Mouse (Mus musculus): Measurements from ENCODE around the gene Notch4. TPM values are rescaled to one million over a fixed set of nuclear protein-coding genes. Genes with fewer than 3 reads are reported as not detected.

Gene Notch4
- total RNA-seq, 2 experiments from 2014 or later = 9.1 to 18.3 TPM

GRCm38 (mm10) chr17:34599891-34600290, 35.8 kb downstream of the Notch4 start:
- no peak for DNase-seq (ENCODE audit: extremely low spot score in 1 of 2, low spot score in 2 of 2)
- intact Hi-C loops (cut with DNase I) = no loop called here
- TF ChIP-seq CTCF (IDR thresholded peaks at IDR 0.05) = no peak
- Histone ChIP-seq H3K4me3 (no peak overlapping the region), H3K27ac (no peak overlapping the region)

GRCm38 (mm10) chr17:34601796-34602195, 37.7 kb downstream of the Notch4 start:
- no peak for TF ChIP-seq CTCF (IDR thresholded peaks at IDR 0.05)
- no peak overlapping the region for H3K4me3 ChIP-seq
- DNase-seq (ENCODE audit: extremely low spot score in 1 of 2, low spot score in 2 of 2) = no peak
- no peak overlapping the region for H3K27ac ChIP-seq
- intact Hi-C loops (cut with DNase I) = loop anchor here (1.0 kb wide), 1 partner anchor 8 kb away; no protein-coding TSS in a partner anchor

- no peak for TF ChIP-seq CTCF (IDR thresholded peaks at IDR 0.05)
- intact Hi-C loops (cut with DNase I) = no loop called here
Measured at GRCm38 (mm10) chr17:34603375-34604060, 39.5 kb downstream of the Notch4 start, which contains the start of gene Rnf5. Rnf5 (minus strand) TSS chr17:34603690.

GRCm38 (mm10) chr17:34604061-34604508, 40.0 kb downstream of the Notch4 start, which contains the start of gene Agpat1:
Agpat1 (plus strand) TSS chr17:34604262.
- Histone ChIP-seq H3K27ac (peak within 1 kb of the TSS; percentile 99), H3K4me3 (peak within 1 kb of the TSS; percentile 68)
- peak; percentile 94 to 97 for DNase-seq (ENCODE audit: extremely low spot score in 1 of 2, low spot score in 2 of 2)
- intact Hi-C loops (cut with DNase I) = no loop called here
- TF ChIP-seq CTCF (IDR thresholded peaks at IDR 0.05) = no peak

More at GRCm38 (mm10) chr17:34603375-34604060, 39.5 kb downstream of the Notch4 start, which contains the start of gene Rnf5:
- Histone ChIP-seq H3K27ac (peak within 1 kb of the TSS; percentile 99), H3K4me3 (peak within 1 kb of the TSS; percentile 68)
- DNase-seq (ENCODE audit: extremely low spot score in 1 of 2, low spot score in 2 of 2) = peak; percentile 98 to 99

- TF ChIP-seq CTCF (IDR thresholded peaks at IDR 0.05) = no peak
- Histone ChIP-seq H3K27ac (peak overlapping the region; percentile 99), H3K4me3 (peak overlapping the region; percentile 60)
- intact Hi-C loops (cut with DNase I) = no loop called here
- peak in 1 of 2 experiments; percentile 31 for DNase-seq (ENCODE audit: extremely low spot score in 1 of 2, low spot score in 2 of 2)
Measured at GRCm38 (mm10) chr17:34604511-34605237, 40.6 kb downstream of the Notch4 start.

- intact Hi-C loops (cut with DNase I) = no loop called here
Measured at GRCm38 (mm10) chr17:34605609-34606008, 41.5 kb downstream of the Notch4 start.

GRCm38 (mm10) chr17:34606186-34607039, 42.3 kb downstream of the Notch4 start:
- DNase-seq (ENCODE audit: extremely low spot score in 1 of 2, low spot score in 2 of 2) = peak in 1 of 2 experiments; percentile 21
- Histone ChIP-seq H3K27ac (peak overlapping the region; percentile 82), H3K4me3 (peak overlapping the region; percentile 77)
- no peak for TF ChIP-seq CTCF (IDR thresholded peaks at IDR 0.05)
- intact Hi-C loops (cut with DNase I) = no loop called here

More at GRCm38 (mm10) chr17:34605609-34606008, 41.5 kb downstream of the Notch4 start:
- peak overlapping the region; percentile 77 for H3K4me3 ChIP-seq
- DNase-seq (ENCODE audit: extremely low spot score in 1 of 2, low spot score in 2 of 2) = peak; percentile 98
- peak overlapping the region; percentile 82 for H3K27ac ChIP-seq
- no peak for TF ChIP-seq CTCF (IDR thresholded peaks at IDR 0.05)

GRCm38 (mm10) chr17:34607997-34608396, 43.9 kb downstream of the Notch4 start:
- H3K27ac ChIP-seq = no peak overlapping the region
- H3K4me3 ChIP-seq = no peak overlapping the region
- intact Hi-C loops (cut with DNase I) = no loop called here
- TF ChIP-seq CTCF (IDR thresholded peaks at IDR 0.05) = no peak
- DNase-seq (ENCODE audit: extremely low spot score in 1 of 2, low spot score in 2 of 2) = no peak

- intact Hi-C loops (cut with DNase I) = no loop called here
- Histone ChIP-seq H3K27ac (no peak overlapping the region), H3K4me3 (no peak overlapping the region)
- DNase-seq (ENCODE audit: extremely low spot score in 1 of 2, low spot score in 2 of 2) = no peak
- no peak for TF ChIP-seq CTCF (IDR thresholded peaks at IDR 0.05)
Measured at GRCm38 (mm10) chr17:34611050-34611449, 47.0 kb downstream of the Notch4 start.

- H3K4me3 ChIP-seq = no peak overlapping the region
- intact Hi-C loops (cut with DNase I) = no loop called here
- TF ChIP-seq CTCF (IDR thresholded peaks at IDR 0.05) = no peak
- H3K27ac ChIP-seq = peak overlapping the region; percentile 55; the same call in 1 of the 2 replicates
- no peak for DNase-seq (ENCODE audit: extremely low spot score in 1 of 2, low spot score in 2 of 2)
Measured at GRCm38 (mm10) chr17:34613054-34613645, 49.1 kb downstream of the Notch4 start.

- TF ChIP-seq CTCF (IDR thresholded peaks at IDR 0.05) = no peak
- Histone ChIP-seq H3K4me3 (no peak overlapping the region), H3K27ac (peak overlapping the region; percentile 55; the same call in 1 of the 2 replicates)
- intact Hi-C loops (cut with DNase I) = no loop called here
- DNase-seq (ENCODE audit: extremely low spot score in 1 of 2, low spot score in 2 of 2) = no peak
Measured at GRCm38 (mm10) chr17:34613830-34614229, 49.8 kb downstream of the Notch4 start.
